Mouse (Mus musculus): ENCODE results near the gene Nes. TPM values are rescaled to one million over a fixed set of nuclear protein-coding genes. Genes with fewer than 3 reads are reported as not detected.

Nes gene
- polyA plus RNA-seq, 1 experiment from 2014 or later = 1.4 TPM

DNA sequence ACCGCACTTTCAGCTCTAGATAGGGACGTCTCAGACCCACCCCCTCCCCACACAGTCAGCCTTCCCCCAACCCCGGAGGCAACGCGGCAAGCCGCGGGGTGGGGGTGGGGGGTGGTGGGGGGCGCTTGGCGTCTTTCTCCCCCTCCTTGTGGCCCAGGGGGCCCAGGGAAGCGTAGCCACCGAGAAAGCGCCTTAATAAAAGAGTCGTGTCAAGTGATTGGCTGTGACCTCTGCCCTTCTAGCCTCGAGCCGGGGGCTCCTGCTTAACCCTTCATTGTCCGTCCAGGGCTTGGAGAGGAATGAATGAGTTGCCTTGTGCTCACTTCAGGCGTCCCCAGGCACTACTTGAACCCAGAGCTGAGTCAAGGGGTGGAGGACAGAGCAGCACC is 23.1 kb upstream of the Nes start:
- no peak overlapping the region for H3K9ac ChIP-seq (ENCODE audit: low read depth, low read length)
- 2% methylated on average over 17 of the region's 17 CpGs for WGBS (ENCODE audit: insufficient replicate concordance)
- peaks cover 75% of the 10 kb centered on the region for H3K27me3 ChIP-seq (ENCODE audit: control insufficient read depth, insufficient read depth, low read depth, low read length)
- H3K9me3 ChIP-seq (replicated peaks; ENCODE audit: control insufficient read depth, low read length) = no peaks in the 10 kb centered on the region
- ATAC-seq (ENCODE audit: low read depth) = no peak
- peaks cover 10% of the 10 kb centered on the region for H3K4me1 ChIP-seq (ENCODE audit: control insufficient read depth, low read depth, low read length)
- H3K27ac ChIP-seq (ENCODE audit: low read length) = no peak overlapping the region
- peak overlapping the region; percentile 22 for H3K4me2 ChIP-seq (ENCODE audit: low read depth, low read length)
- H3K36me3 ChIP-seq (ENCODE audit: control insufficient read depth, insufficient read depth) = no peaks in the 10 kb centered on the region
- H3K4me3 ChIP-seq (ENCODE audit: low read depth, low read length) = no peak overlapping the region

DNA sequence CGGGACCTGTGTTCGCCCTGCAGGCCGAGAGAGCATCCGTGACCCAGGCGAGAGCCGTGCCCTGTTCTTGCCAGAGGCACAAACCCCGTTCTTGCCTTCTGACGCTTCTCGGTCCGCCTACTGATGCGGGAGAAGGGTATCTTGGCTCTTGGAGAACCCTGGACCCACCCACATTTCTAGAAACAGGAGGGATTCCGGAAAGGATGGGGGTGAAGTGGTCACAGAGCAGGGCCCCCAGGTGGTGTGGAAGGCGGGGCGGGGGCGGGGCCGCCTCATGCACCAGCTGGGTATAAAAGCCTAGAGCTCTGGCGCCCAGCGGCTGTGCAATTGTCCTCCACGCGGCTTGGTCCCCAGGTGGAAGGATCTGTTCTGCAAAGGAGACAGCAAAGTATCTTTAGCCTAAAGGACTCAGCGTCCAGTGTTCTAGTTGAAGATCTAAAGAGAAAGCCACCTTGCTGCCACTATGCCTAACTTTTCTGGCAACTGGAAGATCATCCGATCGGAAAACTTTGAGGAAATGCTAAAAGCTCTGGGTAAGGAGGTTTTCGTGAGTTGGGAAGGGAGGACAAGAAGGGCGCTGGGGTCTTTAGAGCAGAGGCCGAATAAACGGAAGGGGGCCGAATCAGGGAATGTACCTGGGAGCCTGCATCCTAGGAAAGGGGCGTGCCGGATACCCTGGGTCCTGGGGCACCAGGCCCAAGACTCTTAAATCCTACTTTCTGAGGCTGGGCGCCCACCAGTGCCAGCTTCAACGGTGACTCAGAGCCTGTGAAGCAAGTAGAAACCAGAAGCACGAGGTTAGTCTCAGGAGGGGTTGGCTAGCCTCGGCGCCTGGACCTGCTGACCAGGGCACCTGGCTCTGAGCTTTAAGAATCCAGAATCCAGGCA is 22.3 kb upstream of the Nes start, which contains the start of gene Crabp2:
Gene Crabp2 (plus strand): TSS at position 289 of the 888 bp plus-strand sequence.
- no peaks in the 10 kb centered on the region for H3K9me3 ChIP-seq (replicated peaks; ENCODE audit: control insufficient read depth, low read length)
- peaks cover 10% of the 10 kb centered on the region for H3K4me1 ChIP-seq (ENCODE audit: control insufficient read depth, low read depth, low read length)
- no peak within 1 kb of the TSS for H3K4me3 ChIP-seq (ENCODE audit: low read depth, low read length)
- H3K27me3 ChIP-seq (ENCODE audit: control insufficient read depth, insufficient read depth, low read depth, low read length) = peaks cover 83% of the 10 kb centered on the region
- H3K27ac ChIP-seq (ENCODE audit: low read length) = no peak within 1 kb of the TSS
- ATAC-seq (ENCODE audit: low read depth) = no peak
- H3K36me3 ChIP-seq (ENCODE audit: control insufficient read depth, insufficient read depth) = no peaks in the 10 kb centered on the region
- H3K9ac ChIP-seq (ENCODE audit: low read depth, low read length) = no peak within 1 kb of the TSS
- WGBS (ENCODE audit: insufficient replicate concordance) = 4% methylated on average over 35 of the region's 35 CpGs
- H3K4me2 ChIP-seq (ENCODE audit: low read depth, low read length) = peak within 1 kb of the TSS; percentile 22

DNA sequence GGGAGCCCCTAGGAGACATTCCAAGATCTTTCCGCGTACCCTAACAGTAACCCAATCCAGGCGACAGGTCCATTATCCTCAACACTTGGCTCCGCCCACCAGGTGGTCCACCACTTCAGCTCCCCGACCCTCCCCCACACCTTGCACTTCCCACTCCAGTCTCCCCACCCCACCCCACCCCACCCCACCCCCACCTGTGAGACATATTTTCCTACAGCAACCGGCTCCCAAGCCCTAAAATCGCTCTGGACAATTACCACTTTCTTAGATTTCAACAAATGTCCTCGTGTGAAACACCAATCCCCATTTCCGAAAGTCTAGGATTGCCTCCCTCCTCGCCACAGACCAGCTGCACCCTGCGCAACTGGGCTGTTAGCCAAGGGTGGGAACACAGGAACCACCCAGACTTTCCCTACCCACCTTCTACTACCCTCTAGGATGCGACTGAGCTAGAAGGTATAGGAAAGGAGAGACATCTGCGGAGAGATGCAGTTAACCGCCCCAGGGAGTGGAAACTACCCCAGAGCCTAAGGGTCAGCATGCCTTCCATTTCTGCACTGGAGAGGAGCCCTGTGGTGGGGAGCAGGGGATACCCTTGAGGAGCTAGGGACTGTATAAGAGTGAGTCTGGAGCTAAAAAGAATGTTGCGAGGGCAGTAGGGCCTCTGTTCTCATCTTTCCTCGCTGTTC is 21.5 kb upstream of the Nes start:
- H3K4me1 ChIP-seq (ENCODE audit: control insufficient read depth, low read depth, low read length) = peaks cover 10% of the 10 kb centered on the region
- no peak overlapping the region for H3K27ac ChIP-seq (ENCODE audit: low read length)
- no peaks in the 10 kb centered on the region for H3K36me3 ChIP-seq (ENCODE audit: control insufficient read depth, insufficient read depth)
- no peak for ATAC-seq (ENCODE audit: low read depth)
- WGBS (ENCODE audit: insufficient replicate concordance) = 12% methylated on average over 16 of the region's 16 CpGs
- no peak overlapping the region for H3K4me2 ChIP-seq (ENCODE audit: low read depth, low read length)
- peaks cover 89% of the 10 kb centered on the region for H3K27me3 ChIP-seq (ENCODE audit: control insufficient read depth, insufficient read depth, low read depth, low read length)
- H3K9me3 ChIP-seq (replicated peaks; ENCODE audit: control insufficient read depth, low read length) = no peaks in the 10 kb centered on the region
- no peak overlapping the region for H3K4me3 ChIP-seq (ENCODE audit: low read depth, low read length)
- H3K9ac ChIP-seq (ENCODE audit: low read depth, low read length) = no peak overlapping the region

DNA sequence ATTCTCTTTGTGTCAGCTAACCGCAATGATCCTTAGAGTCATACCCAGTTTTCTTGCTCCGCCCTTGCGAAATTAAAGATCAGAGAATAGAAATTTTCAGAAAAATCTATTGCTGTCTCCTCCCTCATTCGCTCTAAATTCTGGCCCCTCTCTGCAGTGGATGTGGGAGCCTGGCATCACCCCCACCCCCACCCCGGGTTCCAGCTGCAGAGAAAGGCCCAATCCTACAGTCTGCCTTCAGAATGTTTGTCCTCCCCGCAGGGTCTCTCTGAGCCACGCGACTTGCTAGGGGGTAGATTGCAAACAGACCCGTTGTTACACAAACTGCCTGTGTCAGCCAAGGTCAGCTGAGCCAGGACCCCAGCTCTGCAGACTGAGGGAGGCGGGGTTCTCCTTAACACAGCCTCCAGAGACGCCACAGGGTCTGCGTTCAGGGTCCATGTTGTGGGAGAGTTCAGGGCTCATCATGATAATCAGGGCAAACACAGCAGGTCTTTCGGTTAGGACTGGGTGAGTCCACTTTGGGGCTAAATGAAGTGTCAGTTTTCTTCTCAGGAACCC is 20.8 kb upstream of the Nes start:
- no peak for ATAC-seq (ENCODE audit: low read depth)
- Histone ChIP-seq H3K9me3 (replicated peaks; ENCODE audit: control insufficient read depth, low read length) (no peaks in the 10 kb centered on the region), H3K27ac (ENCODE audit: low read length) (no peak overlapping the region), H3K4me1 (ENCODE audit: control insufficient read depth, low read depth, low read length) (peaks cover 10% of the 10 kb centered on the region), H3K27me3 (ENCODE audit: control insufficient read depth, insufficient read depth, low read depth, low read length) (peaks cover 90% of the 10 kb centered on the region), H3K4me3 (ENCODE audit: low read depth, low read length) (no peak overlapping the region), H3K9ac (ENCODE audit: low read depth, low read length) (no peak overlapping the region), H3K4me2 (ENCODE audit: low read depth, low read length) (no peak overlapping the region), H3K36me3 (ENCODE audit: control insufficient read depth, insufficient read depth) (no peaks in the 10 kb centered on the region)
- WGBS (ENCODE audit: insufficient replicate concordance) = 11% methylated on average over 13 of the region's 13 CpGs

DNA sequence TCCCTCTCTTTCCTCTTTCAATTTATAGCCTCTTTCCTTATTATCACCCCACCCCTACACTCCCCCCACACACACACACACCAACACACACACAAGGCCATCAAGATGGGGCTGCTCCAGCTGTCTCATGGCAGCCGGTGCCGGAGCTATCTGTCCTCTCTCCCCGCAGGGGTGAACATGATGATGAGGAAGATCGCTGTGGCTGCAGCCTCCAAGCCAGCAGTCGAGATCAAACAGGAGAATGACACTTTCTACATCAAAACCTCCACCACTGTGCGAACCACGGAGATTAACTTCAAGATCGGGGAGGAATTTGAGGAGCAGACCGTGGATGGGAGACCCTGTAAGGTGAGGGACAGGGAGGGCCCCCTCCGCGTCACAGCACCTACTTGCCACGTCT is 18.9 kb upstream of the Nes start:
- Histone ChIP-seq H3K27me3 (ENCODE audit: control insufficient read depth, insufficient read depth, low read depth, low read length) (peaks cover 71% of the 10 kb centered on the region), H3K9me3 (replicated peaks; ENCODE audit: control insufficient read depth, low read length) (no peaks in the 10 kb centered on the region), H3K4me1 (ENCODE audit: control insufficient read depth, low read depth, low read length) (peaks cover 10% of the 10 kb centered on the region), H3K4me2 (ENCODE audit: low read depth, low read length) (no peak overlapping the region), H3K4me3 (ENCODE audit: low read depth, low read length) (no peak overlapping the region), H3K9ac (ENCODE audit: low read depth, low read length) (no peak overlapping the region), H3K27ac (ENCODE audit: low read length) (no peak overlapping the region), H3K36me3 (ENCODE audit: control insufficient read depth, insufficient read depth) (no peaks in the 10 kb centered on the region)
- no peak for ATAC-seq (ENCODE audit: low read depth)
- WGBS (ENCODE audit: insufficient replicate concordance) = 9% methylated on average over 12 of the region's 12 CpGs

DNA sequence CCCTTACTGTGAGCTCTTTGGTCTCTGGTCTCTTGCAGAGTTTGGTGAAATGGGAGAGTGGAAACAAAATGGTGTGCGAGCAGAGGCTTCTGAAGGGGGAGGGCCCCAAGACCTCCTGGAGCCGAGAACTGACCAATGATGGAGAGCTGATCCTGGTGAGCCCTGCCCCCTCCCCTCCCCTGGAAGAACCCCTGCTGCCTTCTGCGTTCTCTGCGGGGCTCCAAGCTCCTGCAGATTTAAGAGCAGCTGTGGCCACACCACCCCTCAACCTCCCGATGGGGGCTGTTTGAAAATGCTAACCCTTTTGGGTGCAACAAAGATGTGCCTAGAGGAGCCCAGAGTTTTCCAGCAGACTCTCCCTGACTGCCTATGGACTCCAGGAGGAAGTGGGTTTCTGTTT is 18.4 kb upstream of the Nes start:
- H3K9ac ChIP-seq (ENCODE audit: low read depth, low read length) = no peak overlapping the region

DNA sequence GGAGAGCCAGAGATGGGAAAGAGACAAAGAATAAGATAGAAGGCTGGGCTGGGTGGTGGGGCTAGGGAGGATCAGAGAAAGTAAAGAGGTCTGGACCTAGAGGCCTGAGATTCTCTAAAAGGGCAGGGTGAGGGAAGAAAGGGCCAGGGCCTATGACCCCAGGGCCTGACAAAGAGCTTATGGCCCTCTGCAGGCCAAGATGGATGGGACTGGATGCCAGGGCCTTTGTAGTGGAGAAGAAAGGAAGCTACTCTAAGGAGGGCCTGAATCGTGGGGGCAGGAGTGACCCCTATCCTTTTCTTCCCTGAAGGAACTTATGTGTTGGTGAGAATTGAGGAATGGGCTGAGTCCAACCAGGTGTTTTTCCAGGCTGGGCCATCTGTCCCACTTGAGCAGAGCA is 12.8 kb upstream of the Nes start:
- H3K27ac ChIP-seq (ENCODE audit: low read length) = no peak overlapping the region
- H3K27me3 ChIP-seq (ENCODE audit: control insufficient read depth, insufficient read depth, low read depth, low read length) = peaks cover 36% of the 10 kb centered on the region
- no peak for ATAC-seq (ENCODE audit: low read depth)
- peaks cover 7% of the 10 kb centered on the region; the same call in 1 of the 2 replicates for H3K4me1 ChIP-seq (ENCODE audit: control insufficient read depth, low read depth, low read length)
- no peak overlapping the region for H3K4me3 ChIP-seq (ENCODE audit: low read depth, low read length)
- no peak overlapping the region for H3K9ac ChIP-seq (ENCODE audit: low read depth, low read length)
- H3K9me3 ChIP-seq (replicated peaks; ENCODE audit: control insufficient read depth, low read length) = no peaks in the 10 kb centered on the region
- no peaks in the 10 kb centered on the region for H3K36me3 ChIP-seq (ENCODE audit: control insufficient read depth, insufficient read depth)
- 56% methylated on average over 1 of the region's 1 CpGs for WGBS (ENCODE audit: insufficient replicate concordance)
- H3K4me2 ChIP-seq (ENCODE audit: low read depth, low read length) = no peak overlapping the region

More for the DNA sequence above, 18.4 kb upstream of the Nes start:
- H3K36me3 ChIP-seq (ENCODE audit: control insufficient read depth, insufficient read depth) = no peaks in the 10 kb centered on the region
- no peak overlapping the region for H3K27ac ChIP-seq (ENCODE audit: low read length)
- H3K4me3 ChIP-seq (ENCODE audit: low read depth, low read length) = no peak overlapping the region
- WGBS (ENCODE audit: insufficient replicate concordance) = 1% methylated on average over 5 of the region's 5 CpGs
- peaks cover 10% of the 10 kb centered on the region for H3K4me1 ChIP-seq (ENCODE audit: control insufficient read depth, low read depth, low read length)
- H3K4me2 ChIP-seq (ENCODE audit: low read depth, low read length) = no peak overlapping the region
- no peaks in the 10 kb centered on the region for H3K9me3 ChIP-seq (replicated peaks; ENCODE audit: control insufficient read depth, low read length)
- H3K27me3 ChIP-seq (ENCODE audit: control insufficient read depth, insufficient read depth, low read depth, low read length) = peaks cover 66% of the 10 kb centered on the region
- ATAC-seq (ENCODE audit: low read depth) = no peak

DNA sequence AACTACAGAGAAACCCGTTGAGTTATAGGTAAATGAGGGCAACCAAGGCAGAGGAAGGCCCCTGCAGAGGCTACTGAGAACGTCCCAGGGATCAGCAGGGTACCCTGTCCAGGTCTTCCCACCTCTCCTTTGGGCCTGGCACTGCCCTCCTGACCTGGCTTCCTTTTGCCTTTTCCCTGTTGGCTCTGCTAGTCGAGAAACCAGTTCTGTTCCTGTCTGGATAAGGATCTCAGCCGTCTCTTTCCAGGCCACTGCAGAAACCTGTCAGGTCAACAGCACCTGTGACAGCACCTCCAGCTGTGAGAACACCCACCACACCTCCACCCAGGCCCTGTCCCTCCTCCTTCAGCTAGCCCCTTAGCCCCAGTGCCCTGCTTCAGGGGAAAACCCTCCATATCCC is 12.4 kb upstream of the Nes start:
- H3K4me1 ChIP-seq (ENCODE audit: control insufficient read depth, low read depth, low read length) = peaks cover 7% of the 10 kb centered on the region; the same call in 1 of the 2 replicates
- 29% methylated on average over 4 of the region's 4 CpGs for WGBS (ENCODE audit: insufficient replicate concordance)
- ATAC-seq (ENCODE audit: low read depth) = no peak
- H3K4me3 ChIP-seq (ENCODE audit: low read depth, low read length) = no peak overlapping the region
- H3K27ac ChIP-seq (ENCODE audit: low read length) = no peak overlapping the region
- no peak overlapping the region for H3K4me2 ChIP-seq (ENCODE audit: low read depth, low read length)
- peaks cover 32% of the 10 kb centered on the region for H3K27me3 ChIP-seq (ENCODE audit: control insufficient read depth, insufficient read depth, low read depth, low read length)
- H3K36me3 ChIP-seq (ENCODE audit: control insufficient read depth, insufficient read depth) = no peaks in the 10 kb centered on the region
- H3K9ac ChIP-seq (ENCODE audit: low read depth, low read length) = no peak overlapping the region
- H3K9me3 ChIP-seq (replicated peaks; ENCODE audit: control insufficient read depth, low read length) = no peaks in the 10 kb centered on the region

DNA sequence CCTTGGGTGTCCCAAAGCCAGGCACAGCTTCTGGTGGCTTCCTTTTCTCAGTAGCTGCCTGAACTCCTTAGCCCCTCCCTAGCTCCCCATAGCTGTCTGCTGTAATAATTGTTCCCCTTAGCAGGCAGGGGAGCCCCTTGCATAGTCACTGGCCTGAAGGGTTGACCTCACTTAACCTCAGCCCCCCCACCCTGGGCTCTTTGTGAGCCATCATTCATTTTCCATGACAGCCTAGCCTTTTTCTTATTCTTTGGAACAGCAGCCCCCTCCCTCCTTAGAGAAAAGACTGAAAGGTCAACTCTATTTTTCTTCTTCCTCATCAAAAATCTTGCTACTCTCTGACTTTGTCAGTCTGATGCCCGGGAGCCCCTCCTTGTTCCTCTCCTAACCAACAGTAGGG is 11.9 kb upstream of the Nes start:
- no peak for ATAC-seq (ENCODE audit: low read depth)
- 45% methylated on average over 1 of the region's 1 CpGs for WGBS (ENCODE audit: insufficient replicate concordance)
- Histone ChIP-seq H3K4me3 (ENCODE audit: low read depth, low read length) (no peak overlapping the region), H3K9me3 (replicated peaks; ENCODE audit: control insufficient read depth, low read length) (no peaks in the 10 kb centered on the region), H3K4me2 (ENCODE audit: low read depth, low read length) (no peak overlapping the region), H3K36me3 (ENCODE audit: control insufficient read depth, insufficient read depth) (no peaks in the 10 kb centered on the region), H3K27me3 (ENCODE audit: control insufficient read depth, insufficient read depth, low read depth, low read length) (peaks cover 29% of the 10 kb centered on the region), H3K9ac (ENCODE audit: low read depth, low read length) (no peak overlapping the region), H3K4me1 (ENCODE audit: control insufficient read depth, low read depth, low read length) (peaks cover 7% of the 10 kb centered on the region; the same call in 1 of the 2 replicates), H3K27ac (ENCODE audit: low read length) (no peak overlapping the region)

All from liver, embryonic 16.5 days (tissue).